Mouse (Mus musculus): ENCODE results near the gene Gm3573. TPM values are rescaled to one million over a fixed set of nuclear protein-coding genes. Genes with fewer than 3 reads are reported as not detected.
"Not testable (repeated sequence)": the region's sequence is repeated elsewhere in the genome, so short reads cannot be mapped to it uniquely, and the experiment has no call there.

Gene Gm3573
- not detected in 2 replicates for polyA plus RNA-seq (2012)

GRCm38 (mm10) chr14:42190691-42191090 lies at the start of gene Gm3573:
Gm3573 (minus strand) TSS chr14:42190791.
- not testable (repeated sequence) for H3K9me3 ChIP-seq (ENCODE audit: control insufficient read depth, low read length); H3K4me1 ChIP-seq (ENCODE audit: control insufficient read depth); H3K4me3 ChIP-seq (replicated peaks); H3K27me3 ChIP-seq (ENCODE audit: control insufficient read depth); H3K36me3 ChIP-seq (ENCODE audit: control insufficient read depth)

DNA sequence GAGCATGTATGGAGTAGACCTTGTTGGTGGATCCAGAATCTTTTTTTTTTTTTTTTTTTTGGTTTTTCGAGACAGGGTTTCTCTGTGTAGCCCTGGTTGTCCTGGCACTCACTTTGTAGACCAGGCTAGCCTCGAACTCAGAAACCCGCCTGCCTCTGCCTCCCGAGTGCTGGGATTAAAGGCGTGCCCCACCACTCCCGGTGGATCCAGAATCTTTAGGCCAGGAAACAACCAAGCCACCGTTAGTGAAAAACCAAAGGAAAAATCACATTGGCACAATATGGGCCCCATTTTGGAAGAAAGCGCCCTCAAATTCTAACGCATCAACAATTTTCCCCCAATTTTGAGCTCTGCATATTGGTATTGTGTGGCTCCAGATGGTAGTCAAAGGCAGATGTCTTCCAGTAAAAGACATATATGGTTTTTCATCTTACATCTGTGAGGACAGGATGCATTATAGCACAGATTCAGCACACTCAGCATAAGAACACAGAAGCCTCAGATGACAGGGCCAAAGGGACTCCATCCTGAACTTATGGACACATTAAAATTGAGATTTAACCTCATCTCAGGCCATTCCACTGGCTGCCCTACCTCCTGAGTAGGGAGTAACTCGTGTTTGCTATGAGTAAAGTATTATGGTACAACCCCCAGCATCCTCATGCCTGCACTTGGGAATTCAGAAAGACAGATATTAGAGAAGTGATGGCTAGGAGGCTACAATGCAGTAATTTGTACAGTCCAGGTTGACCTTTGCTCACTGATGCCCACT lies 26.4 kb upstream of the Gm3573 start:
- H3K4me3 ChIP-seq (replicated peaks); H3K27me3 ChIP-seq (ENCODE audit: control insufficient read depth); H3K9me3 ChIP-seq (ENCODE audit: control insufficient read depth, low read length); H3K4me1 ChIP-seq (ENCODE audit: control insufficient read depth); H3K36me3 ChIP-seq (ENCODE audit: control insufficient read depth): not testable (repeated sequence)

GRCm38 (mm10) chr14:42183936-42184335 lies 6.7 kb downstream of the Gm3573 start:
- H3K4me1 ChIP-seq (ENCODE audit: control insufficient read depth); H3K36me3 ChIP-seq (ENCODE audit: control insufficient read depth); H3K27me3 ChIP-seq (ENCODE audit: control insufficient read depth); H3K9me3 ChIP-seq (ENCODE audit: control insufficient read depth, low read length); H3K4me3 ChIP-seq (replicated peaks): not testable (repeated sequence)

GRCm38 (mm10) chr14:42162522-42162921 lies 28.1 kb downstream of the Gm3573 start, which contains the start of gene Gm17027:
Gm17027 (minus strand) TSS chr14:42162622.
- not testable (repeated sequence) for H3K4me1 ChIP-seq (ENCODE audit: control insufficient read depth); H3K9me3 ChIP-seq (ENCODE audit: control insufficient read depth, low read length); H3K36me3 ChIP-seq (ENCODE audit: control insufficient read depth); H3K4me3 ChIP-seq (replicated peaks); H3K27me3 ChIP-seq (ENCODE audit: control insufficient read depth)
- TF ChIP-seq GATA1 (IDR thresholded peaks at IDR 0.05; ENCODE audit: low read length), result 0 out of 2 replicates have a peak, but pooled peaks have one; percentile 13

Other genes with a start within 250 kb of the Gm3573 start
- not detected in 2 replicates for gene 1700024B05Rik, start 246.8 kb downstream of the Gm3573 start, polyA plus RNA-seq (2012)
- not detected in 2 replicates for gene Gm6401, start 222.9 kb downstream of the Gm3573 start, polyA plus RNA-seq (2012)
- not detected in 2 replicates for gene Gm3543, start 207.5 kb downstream of the Gm3573 start, polyA plus RNA-seq (2012)
- not detected in 2 replicates for gene Gm7951, start 73.4 kb downstream of the Gm3573 start, polyA plus RNA-seq (2012)
- gene Gm17027, start 28.2 kb downstream of the Gm3573 start, polyA plus RNA-seq (2012), result not detected in 2 replicates
- gene Gm17026, start 69.3 kb upstream of the Gm3573 start, polyA plus RNA-seq (2012), result not detected in 2 replicates
- not detected in 2 replicates for gene Gm9611, start 106.6 kb upstream of the Gm3573 start, polyA plus RNA-seq (2012)
- gene Gm7995, start 119.4 kb upstream of the Gm3573 start, polyA plus RNA-seq (2012), result not detected in 2 replicates
- gene Gm8005, start 248.9 kb upstream of the Gm3573 start, polyA plus RNA-seq (2012), result not detected in 2 replicates